Mouse (Mus musculus) limb, embryonic 14.5 days (tissue): ENCODE data around the gene Rasl10a. TPM values are rescaled to one million over a fixed set of nuclear protein-coding genes. Genes with fewer than 3 reads are reported as not detected.

Source experiments
- ATAC-seq: fragments of 200-750 bp; cut with Nextera tagmentation; 2 replicates; pipeline ENCODE4 v1.8.0; 2017; ENCODE audit warnings: low read depth, moderate number of reproducible peaks, moderate TSS enrichment; ENCODE audit not compliant: low FRiP score
- DNase-seq: peaks from one replicate; pipeline ENCODE4 v3.0.0-alpha.2; 2015; ENCODE audit warnings: low spot score
- H3K27ac ChIP-seq: fragments of 300-500 bp; sonication (generic); replicated peaks from 2 replicates; pipeline ENCODE4 v1.5.1; 2014; ENCODE audit warnings: low read depth, mild to moderate bottlenecking, low read length, moderate library complexity, mixed read lengths
- H3K27me3 ChIP-seq: fragments of 300-500 bp; sonication (generic); 2 replicates; pipeline ENCODE4 v1.6.1; 2014; ENCODE audit warnings: low read length, mixed read lengths; ENCODE audit not compliant: control insufficient read depth, insufficient read depth
- H3K36me3 ChIP-seq: fragments of 300-500 bp; sonication (generic); 2 replicates; pipeline ENCODE4 v1.6.1; 2014; ENCODE audit warnings: mild to moderate bottlenecking, low read length, moderate library complexity, mixed read lengths; ENCODE audit not compliant: control insufficient read depth, insufficient read depth
- H3K4me1 ChIP-seq: fragments of 300-500 bp; sonication (generic); 2 replicates; pipeline ENCODE4 v1.6.1; 2014; ENCODE audit warnings: antibody characterized with exemption, low read length, mixed read lengths; ENCODE audit not compliant: control insufficient read depth, insufficient read depth
- H3K4me2 ChIP-seq: fragments of 300-500 bp; sonication (generic); replicated peaks from 2 replicates; pipeline ENCODE4 v1.6.1; 2014; ENCODE audit warnings: low read depth, mild to moderate bottlenecking, low read length, moderate library complexity; ENCODE audit not compliant: severe bottlenecking
- H3K4me3 ChIP-seq: fragments of 300-500 bp; sonication (generic); replicated peaks from 2 replicates; pipeline ENCODE4 v1.5.1; 2014; ENCODE audit warnings: low read length
- H3K9ac ChIP-seq: fragments of 300-500 bp; sonication (generic); 2 replicates; pipeline ENCODE4 v1.6.1; 2014; ENCODE audit warnings: mild to moderate bottlenecking, low read depth, low read length, moderate library complexity; ENCODE audit not compliant: severe bottlenecking
- H3K9me3 ChIP-seq: fragments of 300-500 bp; sonication (generic); 2 replicates; pipeline ENCODE4 v1.6.1; 2016; ENCODE audit warnings: low read length; ENCODE audit not compliant: control insufficient read depth
- POLR2A ChIP-seq: fragments of 200-500 bp; IDR thresholded peaks from 2 replicates; pipeline ENCODE4 v1.8.0; 2012; ENCODE audit warnings: inconsistent platforms, mild to moderate bottlenecking, moderate library complexity, borderline replicate concordance; ENCODE audit not compliant: insufficient read depth, insufficient read length; ENCODE audit errors: extremely low read depth
- WGBS: fragments of 180-500 bp; shearing (Covaris S2); extraction: QIAGEN DNeasy Blood & Tissue Kit; methylation state at CpG from one replicate; pipeline ENCODE4 v1.1.7; 2014; 5-methylcytosine and 5-hydroxymethylcytosine counted together
- polyA plus RNA-seq, 2 experiments: library from polyadenylated mRNA; depleted of rRNA in 1 of 2; stranded (reverse) in 1 of 2; unstranded in 1 of 2; fragments of >200 nt; fragmentation: Nextera tagmentation in 1 of 2; extraction: Ambion mirVana in 1 of 2; gene quantifications; 2 replicates each; pipeline versions ENCODE4 v1.2.1 to v1.2.3; 2012 to 2014

Gene Rasl10a
- polyA plus RNA-seq, 2 experiments: 5.9 to 8.6 TPM

DNA sequence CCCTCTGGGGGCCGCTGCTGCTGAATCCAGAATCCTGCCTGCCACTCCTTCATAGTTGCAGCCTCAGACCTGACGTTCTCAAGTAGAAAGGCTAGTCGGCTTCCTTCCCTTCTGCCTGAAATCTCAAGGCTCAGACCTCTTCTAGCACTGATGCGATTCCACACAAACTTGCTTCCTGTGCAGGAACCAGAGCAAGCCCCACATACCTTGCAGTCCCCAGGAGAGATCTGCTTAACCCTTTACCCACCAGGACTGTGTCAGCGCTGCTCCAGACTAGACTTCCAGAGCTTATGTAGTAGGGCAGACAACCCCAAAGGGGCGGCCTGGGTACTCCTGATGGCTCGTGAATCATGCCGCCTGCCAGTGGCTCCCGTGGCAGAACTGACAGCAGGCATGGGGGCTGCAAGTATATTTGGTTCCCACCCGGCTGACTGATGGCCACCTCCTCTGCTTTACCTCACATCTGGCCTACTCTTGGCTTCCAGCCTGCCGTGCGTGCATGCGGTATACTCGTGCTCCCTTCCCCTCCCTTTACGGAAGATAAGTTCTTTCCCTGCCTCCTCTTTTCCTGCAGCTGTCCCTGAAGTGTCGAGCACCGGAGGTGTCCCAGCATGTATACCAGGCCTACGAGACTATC is 16.7 kb upstream of the Rasl10a start:
- no peaks in the 10 kb centered on the region for H3K9me3 ChIP-seq
- peaks cover 45% of the 10 kb centered on the region for H3K36me3 ChIP-seq
- H3K27me3 ChIP-seq: no peaks in the 10 kb centered on the region
- DNase-seq (no peak), ATAC-seq (peak; percentile 79)
- H3K4me3 ChIP-seq: no peak overlapping the region
- 64% methylated on average over 18 of the region's 18 CpGs for WGBS
- no peak for TF ChIP-seq POLR2A
- H3K27ac ChIP-seq: peak overlapping the region; percentile 63
- H3K4me1 ChIP-seq: peaks cover 2% of the 10 kb centered on the region; the same call in 1 of the 2 replicates
- H3K4me2 ChIP-seq: no peak overlapping the region
- H3K9ac ChIP-seq: no peak overlapping the region

DNA sequence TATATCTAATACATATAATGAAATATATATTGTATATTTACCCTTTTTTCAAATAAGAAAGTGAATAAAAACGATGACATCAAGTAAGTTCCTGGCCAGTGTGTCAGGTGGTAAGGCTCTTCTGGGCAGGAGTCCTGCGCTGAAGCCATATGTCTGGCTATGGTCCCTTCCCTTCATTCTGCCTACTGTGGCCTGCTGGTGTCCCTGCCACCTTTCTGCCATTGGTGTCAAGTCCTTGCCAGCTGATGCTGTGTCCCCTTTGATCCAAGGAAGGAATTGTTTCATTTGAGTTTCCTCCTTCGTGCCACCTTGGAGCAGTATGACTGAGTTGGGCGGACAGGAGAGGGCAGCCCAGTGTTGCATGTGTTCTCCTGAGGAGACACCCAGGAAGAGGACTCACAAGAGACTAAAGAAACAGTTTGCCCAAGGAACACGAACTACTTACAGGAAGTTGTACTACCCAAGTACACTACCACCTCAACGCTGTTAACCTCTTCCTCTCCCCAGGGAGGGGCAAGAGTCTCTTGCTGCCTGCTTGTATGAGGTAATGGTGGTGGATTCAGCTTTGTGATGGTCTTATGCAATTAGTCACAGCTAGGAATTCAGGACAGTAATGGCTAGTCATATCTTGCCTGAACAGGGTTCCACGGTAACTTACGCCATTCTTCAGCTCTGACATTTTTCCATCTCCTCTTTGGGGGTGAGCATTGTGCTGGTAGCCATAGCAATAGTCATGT is 15.1 kb upstream of the Rasl10a start:
- Histone ChIP-seq H3K27ac (no peak overlapping the region), H3K36me3 (peaks cover 31% of the 10 kb centered on the region), H3K9me3 (no peaks in the 10 kb centered on the region), H3K4me1 (peaks cover 2% of the 10 kb centered on the region; the same call in 1 of the 2 replicates), H3K27me3 (no peaks in the 10 kb centered on the region), H3K9ac (no peak overlapping the region), H3K4me3 (no peak overlapping the region), H3K4me2 (no peak overlapping the region)
- DNase-seq (no peak), ATAC-seq (no peak)
- TF ChIP-seq POLR2A: no peak
- 90% methylated on average over 8 of the region's 8 CpGs for WGBS

DNA sequence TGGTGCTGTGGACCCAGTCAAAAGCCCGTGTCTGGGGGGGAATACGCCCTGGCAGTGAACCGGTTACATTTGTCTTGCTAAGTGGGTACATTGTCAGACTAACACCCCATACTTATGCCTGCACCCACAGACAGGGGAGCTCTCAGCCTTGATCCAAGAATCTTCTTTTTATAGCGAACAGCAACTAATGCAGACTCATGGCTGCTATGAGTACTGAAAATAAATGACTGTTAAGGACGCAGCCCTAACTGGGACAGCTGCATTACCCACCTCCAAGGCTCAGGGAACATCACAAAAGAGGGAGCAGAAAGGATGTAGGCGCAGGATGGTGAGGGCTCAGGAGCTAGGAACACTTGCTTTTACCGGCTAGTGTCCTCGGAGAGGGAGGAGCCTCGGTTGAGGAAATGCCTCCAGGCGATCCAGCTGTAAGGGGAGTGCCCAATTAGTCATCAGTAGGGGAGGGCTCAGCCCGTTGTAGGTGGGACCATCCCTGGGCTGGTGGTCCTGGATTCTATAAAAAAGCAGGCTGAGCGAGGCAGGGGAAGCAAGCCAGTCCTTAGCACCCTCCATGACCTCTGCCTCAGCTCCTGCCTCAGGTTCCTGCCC is 11.5 kb upstream of the Rasl10a start:
- Histone ChIP-seq H3K4me1 (no peaks in the 10 kb centered on the region), H3K9me3 (no peaks in the 10 kb centered on the region), H3K4me2 (no peak overlapping the region), H3K9ac (no peak overlapping the region), H3K4me3 (no peak overlapping the region), H3K36me3 (peaks cover 14% of the 10 kb centered on the region), H3K27ac (no peak overlapping the region), H3K27me3 (no peaks in the 10 kb centered on the region)
- no peak for TF ChIP-seq POLR2A
- WGBS: 38% methylated on average over 12 of the region's 12 CpGs
- ATAC-seq: no peak
- DNase-seq: no peak

DNA sequence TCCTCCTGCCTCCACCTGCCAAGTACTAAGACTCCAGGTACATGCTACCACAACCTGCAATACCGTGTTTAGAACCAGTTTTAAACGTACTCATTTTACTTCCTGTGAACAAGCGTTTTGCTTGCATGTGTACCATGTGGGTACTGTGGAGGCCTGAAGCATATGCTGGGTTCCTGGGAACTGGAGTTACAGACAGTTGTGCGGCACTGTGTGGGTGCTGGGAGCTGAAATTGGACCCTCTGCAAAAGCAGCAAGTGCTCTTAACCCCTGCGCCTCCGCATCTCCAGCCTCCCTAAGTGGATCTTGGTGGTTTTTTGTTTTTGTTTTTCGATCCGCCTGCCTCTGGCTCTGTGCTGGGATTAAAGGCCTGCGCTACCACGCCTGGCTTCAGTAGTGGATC is 6.3 kb upstream of the Rasl10a start:
- ATAC-seq: no peak
- Histone ChIP-seq H3K4me3 (no peak overlapping the region), H3K27ac (no peak overlapping the region), H3K36me3 (no peaks in the 10 kb centered on the region), H3K9ac (no peak overlapping the region), H3K27me3 (peaks cover 14% of the 10 kb centered on the region; the same call in 1 of the 2 replicates), H3K4me1 (peaks cover 6% of the 10 kb centered on the region), H3K4me2 (no peak overlapping the region), H3K9me3 (no peaks in the 10 kb centered on the region)
- DNase-seq: no peak
- no peak for TF ChIP-seq POLR2A
- 71% methylated on average over 10 of the region's 10 CpGs for WGBS

DNA sequence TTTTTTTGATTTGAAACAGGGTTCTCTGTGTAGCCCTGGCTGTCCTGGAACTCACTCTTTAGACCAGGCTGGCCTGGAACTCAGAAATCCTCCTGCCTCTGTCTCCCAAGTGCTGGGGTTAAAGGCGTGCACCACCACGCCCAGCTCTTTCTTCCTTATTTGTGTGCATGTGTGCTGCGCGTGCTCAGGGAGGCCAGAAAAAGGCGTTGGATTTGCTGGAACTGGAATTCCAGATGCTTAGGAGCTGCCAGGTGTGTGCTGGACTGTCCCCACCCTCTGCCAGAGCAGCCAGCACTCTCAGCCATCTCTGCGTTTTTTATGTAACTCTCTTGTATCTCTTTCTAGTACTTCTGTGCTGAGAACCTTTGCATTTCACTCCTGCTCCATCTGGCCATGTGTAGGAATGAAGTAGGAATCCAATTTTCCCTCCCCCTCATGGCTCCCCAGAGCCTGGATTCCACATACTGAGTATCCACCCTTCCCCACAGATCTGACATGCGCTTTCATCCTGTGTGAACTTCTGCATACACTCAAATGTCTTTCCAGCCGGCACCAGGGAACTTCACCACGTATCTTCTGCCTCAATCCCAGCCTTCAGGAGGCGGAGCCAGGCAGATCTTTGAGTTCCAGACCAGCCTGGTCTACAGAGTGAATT is 5.6 kb upstream of the Rasl10a start:
- Histone ChIP-seq H3K27me3 (peaks cover 20% of the 10 kb centered on the region; the same call in 1 of the 2 replicates), H3K27ac (no peak overlapping the region), H3K36me3 (no peaks in the 10 kb centered on the region), H3K4me3 (no peak overlapping the region), H3K9me3 (no peaks in the 10 kb centered on the region), H3K9ac (no peak overlapping the region), H3K4me1 (peaks cover 8% of the 10 kb centered on the region), H3K4me2 (no peak overlapping the region)
- no peak for TF ChIP-seq POLR2A
- ATAC-seq (no peak), DNase-seq (peak; percentile 46)
- 60% methylated on average over 10 of the region's 10 CpGs for WGBS
